Mouse (Mus musculus) CH12.LX (cell line): ENCODE data around the gene Eid1. TPM values are rescaled to one million over a fixed set of nuclear protein-coding genes. Genes with fewer than 3 reads are reported as not detected.

Source experiments
- DNase-seq: peaks from one replicate; pipeline ENCODE4 v3.0.0-alpha.2; 2013; ENCODE audit errors: extremely low read depth
- H3K27ac ChIP-seq: 2 replicates; pipeline ENCODE4 v1.5.1; 2012; ENCODE audit warnings: low read depth, mild to moderate bottlenecking, control low read depth, moderate library complexity; ENCODE audit not compliant: insufficient read depth
- H3K27me3 ChIP-seq: replicated peaks from 2 replicates; pipeline ENCODE3; 2012; ENCODE audit warnings: inconsistent platforms
- H3K36me3 ChIP-seq, 2 experiments: replicated peaks in 1 of 2; 2 replicates each; pipeline versions ENCODE3 to v1.6.1; 2012; ENCODE audit warnings: inconsistent platforms in 1 of 2, low read length in 1 of 2, mild to moderate bottlenecking in 1 of 2, mixed read lengths in 1 of 2, moderate library complexity in 1 of 2; ENCODE audit not compliant: control insufficient read depth in 1 of 2, insufficient read depth in 1 of 2
- H3K4me1 ChIP-seq, 2 experiments: 2 replicates each; pipeline ENCODE4 v1.6.1; 2012; ENCODE audit warnings: inconsistent platforms in 1 of 2, moderate library complexity in 1 of 2; ENCODE audit not compliant: insufficient read depth in 2 of 2, control insufficient read depth in 1 of 2
- H3K4me2 ChIP-seq: 2 replicates; pipeline ENCODE4 v1.6.1; 2012; ENCODE audit warnings: low read depth, mild to moderate bottlenecking, control low read depth; ENCODE audit not compliant: poor library complexity, insufficient read depth, severe bottlenecking
- H3K4me3 ChIP-seq, 3 experiments: fragments of 150-350 bp in 1 of 3; sonication (generic) in 1 of 3; replicated peaks in 1 of 3; 2 replicates each; pipeline versions ENCODE3 to v1.5.1; 2011 to 2012; ENCODE audit warnings: low read depth in 2 of 3, low read length in 2 of 3, mild to moderate bottlenecking in 2 of 3, moderate library complexity in 2 of 3, control low read depth in 1 of 3, improper control_type of control experiment in 1 of 3, inconsistent platforms in 1 of 3, mixed read lengths in 1 of 3; ENCODE audit not compliant: poor library complexity in 1 of 3
- H3K79me2 ChIP-seq: replicated peaks from 2 replicates; pipeline ENCODE4 v1.6.1; 2012; ENCODE audit warnings: mild to moderate bottlenecking, moderate library complexity; ENCODE audit not compliant: control insufficient read depth, poor library complexity, insufficient read depth, severe bottlenecking; ENCODE audit errors: extremely low read depth
- H3K9ac ChIP-seq: 2 replicates; pipeline ENCODE4 v1.6.1; 2012; ENCODE audit warnings: low read depth, mild to moderate bottlenecking, control low read depth, moderate library complexity; ENCODE audit not compliant: insufficient read depth
- H3K9me3 ChIP-seq: replicated peaks from 2 replicates; pipeline ENCODE3; 2012; ENCODE audit warnings: low read length, inconsistent platforms, mixed read lengths
- BHLHE40 ChIP-seq: IDR thresholded peaks from 2 replicates; pipeline ENCODE4 v1.6.1; 2011; ENCODE audit warnings: mild to moderate bottlenecking, low read depth, low read length, improper control_type of control experiment
- CHD2 ChIP-seq: IDR thresholded peaks from 2 replicates; pipeline ENCODE4 v1.6.1; 2011; ENCODE audit warnings: low read length, improper control_type of control experiment
- ELF1 ChIP-seq: IDR thresholded peaks from 2 replicates; pipeline ENCODE4 v1.6.1; 2014; ENCODE audit warnings: low read depth, mild to moderate bottlenecking, inconsistent platforms, low read length, improper control_type of control experiment
- EP300 ChIP-seq: IDR thresholded peaks from 2 replicates; pipeline ENCODE4 v1.6.1; 2011; ENCODE audit warnings: low read length, improper control_type of control experiment
- ETS1 ChIP-seq: conservative IDR thresholded peaks from 2 replicates; pipeline ENCODE4 v1.6.1; 2012; ENCODE audit warnings: low read depth, mild to moderate bottlenecking, inconsistent platforms, low read length, improper control_type of control experiment, moderate library complexity
- IRF4 ChIP-seq: IDR thresholded peaks from 2 replicates; pipeline ENCODE4 v1.6.1; 2014; ENCODE audit warnings: low read depth, mild to moderate bottlenecking, inconsistent platforms, low read length, improper control_type of control experiment
- KAT2A ChIP-seq: IDR thresholded peaks from 2 replicates; pipeline ENCODE4 v1.6.1; 2012; ENCODE audit warnings: low read length, improper control_type of control experiment, inconsistent platforms; ENCODE audit not compliant: insufficient replicate concordance
- MEF2A ChIP-seq: IDR thresholded peaks from 2 replicates; pipeline ENCODE4 v1.6.1; 2014; ENCODE audit warnings: low read depth, mild to moderate bottlenecking, inconsistent platforms, low read length, improper control_type of control experiment, borderline replicate concordance
- MXI1 ChIP-seq: IDR thresholded peaks from 2 replicates; pipeline ENCODE4 v1.6.1; 2011; ENCODE audit warnings: mild to moderate bottlenecking, low read depth, low read length, improper control_type of control experiment
- MYC ChIP-seq: IDR thresholded peaks from 2 replicates; pipeline ENCODE4 v1.6.1; 2011; ENCODE audit warnings: low read depth, mild to moderate bottlenecking, improper control_type of control experiment, low read length
- NELFE ChIP-seq: IDR thresholded peaks from 2 replicates; pipeline ENCODE4 v1.6.1; 2011; ENCODE audit warnings: low read depth, low read length, improper control_type of control experiment
- RAD21 ChIP-seq: IDR thresholded peaks from 2 replicates; pipeline ENCODE4 v1.6.1; 2011; ENCODE audit warnings: low read depth, mild to moderate bottlenecking, low read length, improper control_type of control experiment, moderate library complexity
- RCOR1 ChIP-seq: conservative IDR thresholded peaks from 2 replicates; pipeline ENCODE4 v1.6.1; 2012; ENCODE audit warnings: low read depth, mild to moderate bottlenecking, inconsistent platforms, low read length, improper control_type of control experiment
- SIN3A ChIP-seq: IDR thresholded peaks from 2 replicates; pipeline ENCODE4 v1.6.1; 2012; ENCODE audit warnings: low read length, improper control_type of control experiment, inconsistent platforms
- SMC3 ChIP-seq: IDR thresholded peaks from 2 replicates; pipeline ENCODE4 v1.6.1; 2011; ENCODE audit warnings: low read depth, low read length, improper control_type of control experiment
- TBP ChIP-seq: conservative IDR thresholded peaks from 2 replicates; pipeline ENCODE4 v1.6.1; 2011; ENCODE audit warnings: low read depth, low read length, improper control_type of control experiment
- UBTF ChIP-seq: IDR thresholded peaks from 2 replicates; pipeline ENCODE4 v1.6.1; 2012; ENCODE audit warnings: low read depth, mild to moderate bottlenecking, inconsistent platforms, low read length, improper control_type of control experiment, moderate library complexity
- USF1 ChIP-seq: IDR thresholded peaks from 2 replicates; pipeline ENCODE4 v1.6.1; 2014; ENCODE audit warnings: low read depth, mild to moderate bottlenecking, inconsistent platforms, low read length, improper control_type of control experiment
- USF2 ChIP-seq: conservative IDR thresholded peaks from 2 replicates; pipeline ENCODE4 v1.6.1; 2011; ENCODE audit warnings: low read depth, low read length, improper control_type of control experiment
- ZKSCAN1 ChIP-seq: IDR thresholded peaks from 2 replicates; pipeline ENCODE4 v1.6.1; 2012; ENCODE audit warnings: low read depth, inconsistent platforms, low read length, improper control_type of control experiment, borderline replicate concordance
- ZMIZ1 ChIP-seq: IDR thresholded peaks from 2 replicates; pipeline ENCODE4 v1.6.1; 2012; ENCODE audit warnings: low read depth, mild to moderate bottlenecking, inconsistent platforms, low read length, improper control_type of control experiment
- ZNF384 ChIP-seq: IDR thresholded peaks from 2 replicates; pipeline ENCODE4 v1.6.1; 2012; ENCODE audit warnings: low read depth, low read length, improper control_type of control experiment, inconsistent platforms
- dilution Hi-C: fragments of 300-500 bp; cut with MboI; formaldehyde crosslinking; loops from 2 replicates; pipeline ENCODE4 v1.14.3; 2020; ENCODE audit warnings: low sequenced_read_pairs; ENCODE audit not compliant: extremely low pct_unique_long_range_greater_than_20kb, extremely low pct_ligation_motif_present
- in situ Hi-C: fragments of 300-500 bp; cut with MboI; formaldehyde crosslinking; loops from 3 replicates; pipeline ENCODE4 v1.14.3; 2019; ENCODE audit warnings: low sequenced_read_pairs, low pct_ligation_motif_present, low pct_unique_long_range_greater_than_20kb, mixed read lengths
- polyA plus RNA-seq: library from polyadenylated mRNA; unstranded; fragments of >175 nt; gene quantifications from 2 replicates; pipeline ENCODE4 v1.2.1, GENCODE M21; 2012; ENCODE audit warnings: low read depth; ENCODE audit not compliant: insufficient read length
- total RNA-seq, 2 experiments: library from RNA; depleted of rRNA; stranded (reverse); fragments of 300-350 nt in 1 of 2; fragments of >200 nt in 1 of 2; gene quantifications; 2 replicates each; pipeline ENCODE4 v1.2.3; 2012 to 2014

Eid1 gene
- total and polyA plus RNA-seq, 3 experiments, result 15.4 to 39.8 (median 20.4) TPM

DNA sequence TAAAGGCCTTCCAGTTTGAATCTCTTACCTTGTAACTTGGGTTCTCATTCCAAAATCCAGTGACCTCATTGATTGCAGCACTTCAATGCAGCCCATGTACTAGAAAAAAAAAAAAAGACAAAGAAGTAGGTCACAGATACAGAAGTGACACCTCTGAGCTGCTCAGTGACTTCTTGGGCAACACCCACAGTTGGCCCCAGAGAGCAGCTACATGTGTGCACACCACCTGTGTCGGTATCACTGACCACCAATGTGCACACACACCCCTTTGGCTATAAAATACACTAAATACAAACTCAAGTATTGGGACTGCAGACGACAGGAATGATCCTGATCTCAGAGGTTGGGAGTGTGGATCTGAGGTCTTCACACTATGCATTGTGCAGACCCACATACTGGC is 21.9 kb downstream of the Eid1 start:
- Histone ChIP-seq H3K4me2 (no peak overlapping the region), H3K79me2 (no peaks in the 10 kb centered on the region), H3K27ac (no peak overlapping the region), H3K9me3 (no peaks in the 10 kb centered on the region), H3K4me3 (no peak overlapping the region), H3K9ac (no peak overlapping the region), H3K36me3 (no peaks in the 10 kb centered on the region), H3K27me3 (no peaks in the 10 kb centered on the region), H3K4me1 (no peaks in the 10 kb centered on the region)
- TF ChIP-seq USF1 (no peak), ZMIZ1 (no peak), EP300 (no peak), RAD21 (no peak), RCOR1 (no peak)
- in situ Hi-C loops (no loop called here), dilution Hi-C loops (no loop called here)
- DNase-seq, result no peak

DNA sequence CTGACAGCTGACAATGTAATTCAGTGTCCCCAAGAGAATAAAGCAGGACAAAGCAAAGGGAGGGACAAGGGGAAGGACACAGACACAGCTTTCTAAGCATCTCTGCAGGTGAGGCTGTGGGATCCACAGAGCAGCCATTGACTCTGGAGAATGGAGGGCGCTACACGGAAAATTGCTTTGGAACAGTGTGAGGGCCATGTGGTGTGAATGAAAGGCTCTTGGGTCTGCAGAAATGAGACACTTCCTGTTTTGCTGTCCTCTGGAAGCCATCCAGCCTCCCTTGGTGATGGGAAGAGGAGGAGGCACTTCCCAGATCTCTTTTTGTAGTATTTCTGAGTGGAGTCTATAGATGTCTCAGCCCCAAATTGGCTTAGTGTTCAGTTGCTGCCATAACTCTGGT is 23.3 kb downstream of the Eid1 start:
- Histone ChIP-seq H3K4me1 (no peaks in the 10 kb centered on the region), H3K9ac (no peak overlapping the region), H3K4me3 (no peak overlapping the region), H3K4me2 (no peak overlapping the region), H3K27ac (no peak overlapping the region), H3K79me2 (no peaks in the 10 kb centered on the region), H3K36me3 (no peaks in the 10 kb centered on the region), H3K9me3 (no peaks in the 10 kb centered on the region), H3K27me3 (no peaks in the 10 kb centered on the region)
- TF ChIP-seq ZMIZ1, result no peak
- no peak for TF ChIP-seq ETS1
- no peak for TF ChIP-seq TBP
- TF ChIP-seq SIN3A, result no peak
- no peak for TF ChIP-seq SMC3
- TF ChIP-seq MXI1, result no peak
- no peak for TF ChIP-seq MYC
- TF ChIP-seq EP300, result no peak
- no peak for TF ChIP-seq RCOR1
- no peak for TF ChIP-seq NELFE
- no peak for TF ChIP-seq IRF4
- no peak for TF ChIP-seq USF2
- no peak for TF ChIP-seq BHLHE40
- no peak for TF ChIP-seq CHD2
- no peak for TF ChIP-seq ELF1
- TF ChIP-seq KAT2A, result no peak
- TF ChIP-seq UBTF, result no peak
- no peak for TF ChIP-seq ZKSCAN1
- no peak for TF ChIP-seq MEF2A
- no peak for TF ChIP-seq ZNF384
- in situ Hi-C loops, result no loop called here
- DNase-seq, result no peak
- dilution Hi-C loops, result no loop called here
